Mouse (Mus musculus) yolk sac, embryonic 10.5 days (tissue): ENCODE measurements around the gene Gna12.
A peak's percentile ranks its signal among the peaks of the same experiment; 100 is the strongest.

Source experiments
- DNase-seq: peaks from one replicate; pipeline ENCODE4 v3.0.0-alpha.2; 2017; ENCODE audit warnings: low spot score

The Gna12 gene

DNA sequence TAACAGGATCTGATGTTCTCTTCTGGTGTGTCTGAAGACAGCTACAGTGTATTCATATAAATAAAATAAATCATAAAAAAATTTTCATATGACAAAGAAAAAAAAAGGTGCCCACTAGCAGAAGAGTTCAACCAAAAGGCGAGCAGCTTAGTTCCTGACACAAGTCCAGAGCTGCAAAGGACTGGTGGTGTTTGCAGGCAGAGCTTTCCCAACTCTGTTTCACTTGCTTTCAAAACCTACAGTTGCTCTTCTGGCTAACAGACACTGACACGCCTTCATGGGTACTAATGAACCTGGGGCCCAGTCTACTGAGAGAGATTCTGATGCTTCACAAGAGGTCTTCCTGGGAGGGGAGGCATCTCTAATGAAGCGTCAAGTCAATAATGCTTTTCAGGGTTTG lies 34.2 kb downstream of the Gna12 start:
- DNase-seq = no peak

DNA sequence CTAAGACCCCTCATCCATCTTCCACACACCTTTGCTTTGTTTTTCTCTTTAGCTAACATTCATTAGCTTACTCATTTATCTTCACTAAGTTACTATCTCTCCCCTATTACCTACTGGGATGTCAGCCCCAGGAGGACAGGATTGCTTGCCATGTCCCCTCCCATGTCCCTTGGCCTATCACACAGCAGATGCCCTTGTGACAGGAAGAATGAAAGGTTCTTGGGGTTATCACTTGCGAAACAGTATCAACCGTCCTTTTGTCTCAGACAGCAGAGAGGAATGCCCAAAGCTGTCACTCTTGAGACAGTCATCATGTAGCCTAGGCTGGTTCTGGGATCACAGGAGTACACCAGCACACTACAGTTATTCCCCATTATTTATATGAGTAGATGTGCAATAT lies 35.1 kb downstream of the Gna12 start:
- peak; percentile 51 for DNase-seq

DNA sequence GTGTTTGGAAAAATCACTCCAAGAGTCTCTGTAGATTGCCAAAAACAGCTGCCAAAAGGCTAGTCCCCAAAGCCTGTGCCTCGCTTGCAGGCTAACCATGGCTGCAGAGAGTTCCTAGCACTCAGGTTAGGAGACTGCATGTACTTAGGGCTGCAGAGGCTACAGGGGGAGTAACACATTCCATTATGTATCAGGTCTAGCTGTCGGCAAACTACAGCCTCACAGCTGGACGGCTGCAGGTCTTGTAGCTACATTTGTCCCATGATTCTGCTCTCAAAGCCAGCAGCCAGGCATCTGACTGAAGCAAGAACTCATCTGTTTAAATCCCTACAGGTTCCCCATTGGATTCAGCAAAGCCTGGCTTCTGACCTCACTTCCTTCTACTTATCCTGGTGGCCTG lies 35.5 kb downstream of the Gna12 start:
- DNase-seq = peak; percentile 20

DNA sequence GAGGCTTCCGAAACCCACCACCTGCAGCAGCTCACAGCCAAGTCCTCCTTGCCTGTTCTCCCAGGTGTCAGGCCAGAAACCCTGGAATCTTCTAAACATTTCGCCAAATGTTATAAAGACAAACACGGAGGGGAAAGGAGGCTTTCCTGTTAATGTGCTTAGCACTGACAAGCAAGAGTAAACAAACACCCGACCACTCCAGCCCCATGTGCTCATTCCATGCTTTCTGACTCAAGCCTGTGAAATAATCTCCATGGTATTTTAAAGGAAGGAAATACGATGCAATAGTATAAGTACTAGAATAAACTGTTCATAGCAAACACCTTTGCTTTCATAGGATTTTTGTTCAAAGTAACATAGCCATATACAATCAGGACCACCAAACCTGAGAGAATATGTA lies 38.0 kb downstream of the Gna12 start:
- no peak for DNase-seq

DNA sequence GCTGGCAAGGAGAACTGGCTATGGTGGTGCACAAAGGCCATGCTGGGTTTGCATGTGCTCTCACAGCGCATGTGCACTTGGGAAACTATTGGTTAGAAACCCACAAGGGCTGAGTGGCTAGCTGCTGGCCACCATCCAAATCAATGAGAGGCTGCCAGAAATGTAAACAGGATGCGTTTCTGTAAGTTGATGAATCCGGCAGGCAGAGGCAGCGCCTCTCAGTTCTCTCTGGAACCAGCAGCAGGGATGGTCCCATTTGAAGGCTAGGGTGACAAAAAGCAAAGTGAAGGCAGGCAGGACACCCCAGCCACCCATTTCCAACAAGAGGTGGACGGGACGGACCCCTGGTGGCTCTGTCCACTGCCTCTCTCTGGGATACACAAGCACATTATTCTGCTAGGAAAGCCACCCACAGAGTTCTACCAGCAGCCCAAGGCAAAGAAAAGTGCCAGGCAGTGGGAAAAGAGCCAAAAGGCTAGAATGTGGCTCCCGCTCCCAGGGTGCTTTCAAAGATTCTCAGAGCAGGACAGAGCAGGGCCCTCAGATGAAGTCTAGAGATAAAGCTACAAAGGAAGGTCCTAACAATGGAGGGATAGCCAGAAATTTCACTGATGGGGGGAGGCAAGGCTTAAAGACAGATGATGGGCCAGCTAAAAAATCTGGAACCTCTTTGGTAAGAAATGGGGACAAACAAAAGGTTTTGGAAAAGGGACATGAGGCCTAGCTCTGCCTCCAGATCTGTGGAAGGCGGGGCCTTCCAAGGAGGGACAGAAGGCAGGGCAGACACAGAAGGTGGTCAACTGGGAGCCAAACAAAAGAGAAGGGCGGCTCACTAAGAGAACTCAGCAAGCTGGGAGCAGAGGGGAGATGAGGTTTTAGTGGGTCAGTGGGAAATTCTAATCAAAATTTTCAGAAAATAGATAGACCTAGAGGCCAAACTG lies 39.0 kb downstream of the Gna12 start:
- DNase-seq = peak; percentile 60

DNA sequence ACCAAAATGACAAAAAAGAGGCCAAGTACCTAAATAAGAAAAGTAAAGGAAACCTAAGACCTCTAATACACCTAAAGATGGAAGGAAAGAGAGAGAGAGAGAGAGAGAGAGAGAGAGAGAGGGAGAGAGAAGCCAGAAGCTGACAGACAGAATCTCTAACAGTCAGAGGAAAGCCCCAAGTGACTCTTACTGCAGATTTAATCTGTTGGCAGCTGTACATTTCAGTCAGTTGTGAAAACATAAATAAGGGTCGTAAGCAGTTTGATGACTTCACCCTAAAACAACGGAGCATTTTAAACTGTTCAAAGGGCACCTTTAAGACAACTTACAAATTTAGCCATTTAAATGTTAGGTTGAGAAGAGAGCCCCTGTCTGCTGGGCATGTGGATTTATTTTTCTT lies 39.8 kb downstream of the Gna12 start:
- DNase-seq = no peak

DNA sequence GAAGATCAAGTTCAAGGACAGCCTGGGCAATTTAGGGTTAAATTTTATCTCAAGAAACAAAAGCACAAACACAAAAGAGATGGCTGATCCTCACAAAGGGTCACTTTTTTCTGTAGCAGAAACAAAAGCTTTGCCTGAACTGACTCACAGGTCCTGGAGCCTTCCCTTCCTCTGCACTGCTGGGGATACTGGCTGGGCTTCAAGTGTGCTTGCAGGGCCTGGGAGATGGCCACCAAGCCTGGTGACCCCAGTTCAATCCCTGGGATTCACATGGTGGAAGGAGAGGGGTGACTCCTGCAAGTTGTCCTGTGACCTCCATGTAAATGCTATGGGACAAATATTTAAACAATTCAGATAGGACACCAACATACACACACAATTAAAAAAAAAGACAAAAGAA lies 40.7 kb downstream of the Gna12 start:
- DNase-seq = no peak

DNA sequence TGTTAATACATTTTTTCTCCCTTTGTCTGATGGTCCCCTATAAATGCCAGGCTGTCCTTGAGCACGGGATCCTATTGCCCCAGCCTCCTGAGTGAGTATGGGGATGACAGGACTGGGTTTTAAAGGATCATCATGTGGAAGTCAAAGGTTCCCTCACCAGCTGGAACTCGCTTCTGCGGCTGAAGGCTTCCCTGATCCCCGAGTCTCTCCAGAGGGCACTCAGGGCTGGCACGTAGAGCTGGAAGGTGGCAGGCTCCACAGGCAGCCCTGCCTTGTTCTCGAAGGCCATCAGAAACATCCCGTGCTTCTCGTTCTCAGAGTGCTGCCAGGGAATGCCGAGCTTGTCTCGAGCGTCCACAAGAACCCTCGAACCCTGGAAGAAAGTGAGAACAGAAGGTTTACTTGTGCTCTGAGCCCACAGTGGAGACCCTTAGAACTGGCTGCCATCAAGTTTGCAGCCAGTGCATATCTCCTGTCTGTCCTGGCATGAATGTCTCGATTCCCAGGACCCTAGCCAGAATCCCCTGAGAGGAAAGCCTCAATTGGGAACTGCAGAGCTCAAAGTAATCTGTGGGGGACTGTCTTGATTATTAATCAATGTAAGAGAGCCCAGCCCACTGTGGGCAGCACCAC lies 44.9 kb downstream of the Gna12 start:
- DNase-seq = no peak

DNA sequence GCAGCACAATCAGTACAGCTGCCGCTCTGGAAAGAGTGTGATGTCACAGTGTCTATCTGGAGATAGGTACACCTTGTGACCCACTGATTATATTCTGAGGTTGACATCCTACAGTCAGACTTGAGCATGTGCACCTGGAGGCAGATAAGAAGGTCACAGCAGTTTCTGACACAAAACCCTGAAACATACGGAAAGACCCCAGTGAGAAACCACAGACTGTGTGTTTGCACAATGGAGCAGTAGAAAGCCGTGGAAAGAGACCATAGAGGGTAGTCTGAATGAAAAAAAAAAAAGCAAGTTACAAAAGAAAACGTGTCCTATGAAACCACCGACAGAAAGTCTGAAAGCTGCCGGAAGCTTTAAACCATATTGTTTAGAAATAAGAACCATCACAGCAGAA lies 45.9 kb downstream of the Gna12 start:
- no peak for DNase-seq

DNA sequence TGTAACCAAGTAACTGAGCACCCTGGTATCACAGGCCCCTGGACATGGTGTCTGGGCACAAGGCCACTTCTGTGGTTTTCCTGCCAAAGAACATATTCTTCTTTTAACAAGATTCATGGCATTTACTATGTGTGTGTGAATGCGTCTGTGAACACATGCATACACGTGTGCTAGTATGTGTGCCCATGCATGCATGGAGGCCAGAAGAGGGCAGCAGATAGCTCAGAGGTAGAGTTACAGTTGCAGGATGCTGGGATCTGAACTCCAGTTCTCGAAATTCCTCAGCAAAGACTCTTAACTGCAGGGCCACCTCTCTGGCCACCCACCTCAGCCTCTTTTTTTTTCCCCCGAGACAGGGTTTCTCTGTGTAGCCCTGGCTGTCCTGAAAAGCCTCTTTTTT lies 46.7 kb downstream of the Gna12 start:
- no peak for DNase-seq

DNA sequence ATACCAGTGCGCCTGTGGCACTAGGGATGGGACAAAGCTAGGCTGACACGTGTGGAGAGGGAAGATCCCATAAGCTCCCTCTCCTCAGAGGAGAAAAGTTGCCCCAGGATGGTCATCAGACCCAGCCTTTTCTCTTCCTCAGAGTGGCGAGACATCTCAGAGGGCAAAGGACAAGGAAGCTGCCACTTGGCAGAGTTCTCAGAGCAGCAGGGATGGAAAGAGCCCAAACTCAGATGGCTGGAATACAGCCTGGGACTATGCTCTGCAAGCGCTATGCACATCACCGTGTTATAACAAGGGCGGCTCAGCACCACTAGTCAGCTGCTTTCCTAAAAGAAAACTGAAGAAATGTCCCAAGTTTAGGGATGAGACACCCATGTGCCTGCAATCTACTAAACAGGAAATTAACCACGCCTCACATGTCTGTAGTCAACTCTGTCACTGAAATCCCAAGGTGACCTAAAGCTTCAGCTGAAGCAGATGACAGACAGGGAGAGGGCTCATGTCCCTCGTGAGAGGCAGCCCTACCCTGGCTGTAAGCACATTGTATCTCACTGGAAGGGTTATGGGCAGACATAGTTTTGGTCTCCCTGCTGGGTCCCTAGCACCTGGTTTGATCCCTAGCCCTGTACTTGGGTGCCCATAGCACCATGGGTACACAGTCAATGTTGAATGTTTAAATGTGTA lies 48.2 kb downstream of the Gna12 start:
- no peak for DNase-seq

DNA sequence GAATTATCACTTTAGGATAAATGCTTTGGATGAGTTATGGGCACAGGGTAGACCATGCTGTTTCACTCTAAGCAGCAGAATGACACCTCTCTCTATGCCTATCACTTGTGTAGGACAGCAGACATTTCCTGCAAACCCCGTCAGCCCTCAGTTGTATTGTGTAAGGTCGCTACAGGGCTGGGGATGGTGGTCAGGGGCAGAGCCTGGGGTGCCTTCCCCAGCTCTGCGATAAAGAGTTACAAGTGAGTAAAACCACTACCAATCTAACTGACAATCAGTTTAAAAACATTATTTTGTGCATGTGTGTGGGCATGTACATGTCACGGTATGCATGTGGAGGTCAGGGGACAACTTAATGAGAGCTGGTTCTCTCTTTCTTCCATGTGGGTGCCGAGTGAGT lies 49.1 kb downstream of the Gna12 start:
- no peak for DNase-seq

DNA sequence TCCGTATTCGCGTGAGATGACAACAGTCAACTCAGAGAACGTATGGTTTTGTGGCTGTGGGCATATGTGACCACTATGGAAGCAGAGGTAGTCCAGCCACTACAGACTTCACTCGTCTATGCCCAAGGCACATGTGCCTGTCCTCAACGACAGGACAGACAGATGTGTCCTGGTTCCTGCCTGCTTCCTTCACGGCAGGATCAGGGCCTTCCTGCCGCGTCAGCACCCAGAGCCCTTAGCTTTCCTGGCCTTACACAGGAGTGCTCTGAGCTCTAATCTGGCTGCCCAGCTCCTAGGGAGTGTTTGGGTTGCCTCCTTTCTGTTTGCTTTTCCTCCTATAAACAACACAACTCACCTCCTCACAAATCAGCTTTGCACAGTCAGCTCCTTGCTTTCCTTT lies 53.3 kb downstream of the Gna12 start:
- DNase-seq = no peak

DNA sequence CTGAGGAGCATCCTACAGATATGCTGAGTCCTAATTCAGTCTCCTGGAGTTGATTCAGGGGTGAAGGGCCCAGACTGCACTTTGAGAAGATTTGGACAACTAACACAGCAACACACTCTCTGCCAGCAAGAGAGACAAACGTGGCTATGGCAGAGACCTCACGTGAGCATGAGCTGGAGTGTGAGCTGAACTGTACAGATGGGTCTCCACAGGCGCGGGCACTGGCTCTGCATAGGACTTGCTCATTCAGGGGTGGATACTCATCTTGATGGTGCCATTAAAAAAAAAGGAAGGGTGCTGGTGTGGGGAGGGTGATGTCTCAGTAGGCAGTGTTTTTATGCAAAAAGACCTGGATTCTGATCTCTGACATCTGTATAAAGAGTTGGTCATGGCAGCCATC lies 55.1 kb downstream of the Gna12 start:
- DNase-seq = no peak

DNA sequence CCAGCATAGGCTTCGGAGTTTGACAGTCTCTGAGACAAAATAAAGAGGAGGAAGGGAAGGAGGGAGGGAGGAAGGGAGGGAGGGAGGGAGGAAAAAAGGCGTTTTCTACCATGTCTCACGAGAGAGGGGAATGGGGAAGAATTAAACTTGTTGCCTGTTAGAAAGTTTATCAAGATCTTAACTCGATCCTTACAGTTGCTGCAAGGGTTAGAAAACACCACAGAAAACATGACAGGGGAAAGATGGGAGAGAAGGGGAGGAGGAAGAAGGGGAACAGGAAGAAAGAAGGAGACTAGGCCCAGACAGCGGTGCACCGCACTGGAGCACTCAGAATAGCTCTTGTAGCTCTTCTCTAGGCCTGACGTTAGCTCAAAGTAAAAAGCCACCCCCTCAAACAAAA lies 58.1 kb downstream of the Gna12 start:
- DNase-seq = no peak

DNA sequence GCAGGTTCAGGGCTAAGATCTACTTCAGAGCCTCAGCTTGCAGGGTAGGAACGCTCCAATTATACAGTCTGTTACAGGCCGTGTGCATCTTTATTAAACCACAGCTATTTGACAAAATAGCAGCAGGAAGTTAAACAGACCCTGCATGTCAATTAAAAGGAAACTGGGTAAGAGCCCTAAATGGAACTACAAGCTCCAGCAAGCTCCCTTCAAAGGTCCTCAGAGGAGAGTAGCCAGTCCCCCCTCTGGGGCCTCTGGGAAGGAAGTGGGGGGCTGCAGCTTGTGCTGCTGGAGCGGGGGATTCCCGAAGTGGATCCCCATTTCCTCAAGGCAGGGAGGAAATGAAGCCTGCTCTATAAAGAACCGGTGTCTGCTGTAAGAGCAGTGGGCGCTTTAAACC lies 58.6 kb downstream of the Gna12 start:
- DNase-seq = no peak

DNA sequence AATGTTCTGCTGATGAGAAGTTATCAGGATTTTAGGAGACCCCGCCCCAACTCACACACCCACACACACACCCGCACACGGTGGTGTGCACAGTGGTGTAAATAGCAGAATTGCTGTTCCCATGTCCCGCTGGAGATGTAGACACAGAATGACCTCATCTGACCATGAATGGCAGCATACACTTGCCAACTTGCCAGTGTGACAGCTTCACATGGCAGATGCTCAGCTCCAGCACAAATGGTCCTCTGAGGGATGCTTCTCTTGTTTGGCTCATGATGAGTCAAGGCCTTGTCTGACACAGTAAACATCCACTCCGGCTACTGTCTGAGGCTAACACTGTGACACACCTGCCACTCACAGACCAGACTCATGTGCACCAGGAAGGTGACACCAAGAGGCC lies 61.9 kb downstream of the Gna12 start:
- no peak for DNase-seq

DNA sequence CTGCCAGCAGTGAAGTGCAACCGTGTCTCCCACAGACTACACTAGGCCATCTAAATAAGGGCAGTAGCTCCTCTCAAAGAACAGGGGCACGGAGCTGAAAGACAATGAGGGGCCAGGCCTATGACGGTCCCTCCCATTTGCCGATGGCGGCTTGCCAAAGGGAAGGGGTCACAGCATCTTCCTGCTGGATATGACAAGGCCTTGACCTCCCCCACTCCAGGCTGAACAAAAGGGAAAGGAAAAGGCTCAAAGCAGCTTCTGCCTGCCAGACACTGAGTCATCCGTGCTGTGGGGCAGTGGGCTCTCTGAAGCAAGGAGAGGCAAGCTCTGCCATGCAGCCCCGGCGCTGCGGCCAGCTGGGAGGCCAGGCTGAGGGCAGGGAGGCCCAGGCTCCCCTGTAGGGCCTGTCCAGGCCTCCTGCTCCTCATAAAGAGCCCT lies 62.5 kb downstream of the Gna12 start:
- peak; percentile 65 for DNase-seq

DNA sequence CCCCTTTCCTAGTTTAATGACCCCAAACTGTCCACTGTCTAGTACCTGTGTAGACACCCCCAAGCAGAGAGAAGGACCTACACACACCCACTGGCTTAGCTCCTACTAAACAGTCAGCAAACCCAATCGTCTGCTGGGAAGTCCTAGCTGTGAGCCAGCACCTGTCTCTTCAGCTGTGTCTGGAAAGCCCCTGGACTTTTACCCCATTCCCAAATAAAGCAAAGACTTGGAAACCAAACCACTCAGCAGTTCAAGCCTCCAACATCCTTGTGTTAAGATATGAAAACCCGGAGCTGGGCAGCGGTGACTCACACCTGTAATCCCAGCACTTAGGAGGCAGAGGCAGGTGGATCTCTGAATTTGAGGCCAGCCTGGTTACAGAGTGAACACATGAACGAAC lies 63.7 kb downstream of the Gna12 start:
- peak; percentile 66 for DNase-seq

DNA sequence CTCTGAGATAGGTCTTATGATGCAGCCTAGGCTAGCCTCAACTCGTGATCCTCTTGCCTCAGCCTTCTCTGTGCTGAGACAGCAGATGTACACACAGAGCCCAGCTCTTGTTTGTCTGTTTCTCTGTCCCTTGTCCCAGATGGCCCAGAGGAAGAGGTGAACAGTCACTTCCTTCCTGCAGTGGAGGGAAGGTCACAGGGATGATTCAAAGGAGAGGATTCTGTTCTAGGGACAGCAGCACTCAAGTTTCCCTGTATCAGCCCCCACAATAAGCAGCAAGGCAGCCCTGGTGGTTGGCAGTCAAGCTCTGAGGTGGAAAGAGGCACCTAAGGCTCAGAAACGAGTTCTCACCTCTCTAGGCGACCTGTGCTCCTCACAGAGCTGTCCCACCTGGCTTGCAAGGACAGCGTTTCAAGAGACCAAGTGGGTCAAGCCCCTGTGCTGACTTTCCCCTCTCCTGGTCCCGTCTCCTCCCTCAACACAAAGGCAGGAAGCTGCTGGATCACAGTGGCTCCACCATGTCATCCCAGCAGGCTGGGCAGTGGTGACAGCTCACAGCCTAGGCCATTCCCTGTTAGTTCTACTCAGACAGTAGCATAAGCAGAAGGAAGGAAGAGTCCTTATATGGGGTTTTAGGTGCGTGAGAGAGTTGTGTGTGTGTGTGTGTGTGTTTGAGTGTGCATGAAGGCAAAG lies 65.2 kb downstream of the Gna12 start:
- DNase-seq = peak; percentile 67

DNA sequence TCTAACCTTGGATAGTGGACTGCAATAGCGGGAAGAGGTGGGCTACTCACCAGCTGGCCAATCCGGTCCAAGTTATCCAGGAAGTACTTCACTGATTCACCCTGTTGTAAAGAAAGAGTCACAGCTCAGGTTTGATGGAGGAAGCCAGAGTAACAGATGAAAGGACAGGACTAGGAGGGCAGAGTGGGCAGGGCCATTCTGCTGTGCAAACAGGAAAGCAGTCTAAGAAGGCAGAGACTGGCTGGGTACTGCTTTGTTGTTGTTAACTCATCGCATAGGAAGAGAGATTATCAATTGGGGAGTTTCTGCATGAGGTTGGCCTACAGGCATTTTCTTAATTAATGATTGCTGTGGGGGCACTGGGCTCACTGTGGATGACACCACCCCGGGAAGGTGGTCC lies 67.7 kb downstream of the Gna12 start:
- no peak for DNase-seq

DNA sequence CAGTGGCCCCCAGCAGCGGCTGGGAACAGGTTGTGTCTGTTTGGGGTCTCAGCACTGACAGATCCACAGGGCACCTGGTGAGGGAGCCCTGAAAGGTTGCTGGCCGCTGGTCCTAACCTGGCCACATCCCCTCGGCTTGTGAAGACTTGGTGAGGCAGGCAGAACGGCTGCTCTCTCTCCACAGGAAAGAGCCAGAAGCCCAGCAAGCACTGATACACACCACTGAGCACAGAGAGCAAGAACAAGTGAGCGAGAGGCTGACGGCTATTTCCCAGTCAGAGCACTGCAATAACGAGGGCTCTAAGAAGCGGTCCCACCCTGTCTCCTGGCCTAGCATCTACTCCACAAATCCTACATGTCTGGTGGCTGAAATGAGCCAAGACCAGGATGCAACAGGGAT lies 71.4 kb downstream of the Gna12 start:
- DNase-seq = no peak
